Mouse (Mus musculus) liver, embryonic 11.5 days (tissue): Measurements from ENCODE around the gene Amt. TPM values are rescaled to one million over a fixed set of nuclear protein-coding genes. Genes with fewer than 3 reads are reported as not detected.
A peak's percentile ranks its signal among the peaks of the same experiment; 100 is the strongest.

Experiments
- ATAC-seq: fragments of 200-750 bp; cut with Nextera tagmentation; replicated peaks from 2 replicates; pipeline ENCODE4 v1.8.0; 2017; ENCODE audit warnings: moderate number of reproducible peaks, mild to moderate bottlenecking, moderate TSS enrichment, moderate library complexity; ENCODE audit not compliant: low FRiP score
- DNase-seq: peaks from one replicate; pipeline ENCODE4 v3.0.0-alpha.2; 2017; ENCODE audit warnings: low spot score
- H3K27ac ChIP-seq: fragments of 300-500 bp; sonication (generic); 2 replicates; pipeline ENCODE4 v1.5.1; 2014; ENCODE audit warnings: mild to moderate bottlenecking, low read depth, low read length, control low read depth
- H3K27me3 ChIP-seq: fragments of 300-500 bp; sonication (generic); replicated peaks from 2 replicates; pipeline ENCODE4 v1.6.1; 2014; ENCODE audit warnings: low read length, mixed read lengths; ENCODE audit not compliant: control insufficient read depth, insufficient read depth
- H3K36me3 ChIP-seq: fragments of 300-500 bp; sonication (generic); 2 replicates; pipeline ENCODE4 v1.6.1; 2014; ENCODE audit warnings: mild to moderate bottlenecking, low read length, moderate library complexity, mixed read lengths; ENCODE audit not compliant: control insufficient read depth, insufficient read depth
- H3K4me1 ChIP-seq: fragments of 300-500 bp; sonication (generic); replicated peaks from 2 replicates; pipeline ENCODE4 v1.6.1; 2014; ENCODE audit warnings: low read length, mixed read lengths; ENCODE audit not compliant: control insufficient read depth, insufficient read depth
- H3K4me2 ChIP-seq: fragments of 300-500 bp; sonication (generic); 2 replicates; pipeline ENCODE4 v1.6.1; 2014; ENCODE audit warnings: mild to moderate bottlenecking, control low read depth, moderate library complexity
- H3K4me3 ChIP-seq: fragments of 300-500 bp; sonication (generic); 2 replicates; pipeline ENCODE4 v1.5.1; 2014; ENCODE audit warnings: low read depth, low read length, control low read depth
- H3K9ac ChIP-seq: fragments of 300-500 bp; sonication (generic); 2 replicates; pipeline ENCODE4 v1.6.1; 2014; ENCODE audit warnings: low read depth, low read length, control low read depth
- H3K9me3 ChIP-seq: fragments of 300-500 bp; sonication (generic); 2 replicates; pipeline ENCODE4 v1.6.1; 2016; ENCODE audit warnings: low read length, inconsistent platforms, mixed read lengths; ENCODE audit not compliant: control insufficient read depth
- WGBS: fragments of 180-500 bp; shearing (Covaris S2); extraction: QIAGEN DNeasy Blood & Tissue Kit; methylation state at CpG from one replicate; pipeline ENCODE4 v1.1.7; 2014; 5-methylcytosine and 5-hydroxymethylcytosine counted together
- polyA plus RNA-seq: library from polyadenylated mRNA; unstranded; fragments of >200 nt; fragmentation: Nextera tagmentation; extraction: Ambion mirVana; gene quantifications from 2 replicates; pipeline ENCODE4 v1.2.1, GENCODE M21; 2014

The Amt gene
- polyA plus RNA-seq, 1 experiment from 2014 or later, result 16.0 TPM

DNA sequence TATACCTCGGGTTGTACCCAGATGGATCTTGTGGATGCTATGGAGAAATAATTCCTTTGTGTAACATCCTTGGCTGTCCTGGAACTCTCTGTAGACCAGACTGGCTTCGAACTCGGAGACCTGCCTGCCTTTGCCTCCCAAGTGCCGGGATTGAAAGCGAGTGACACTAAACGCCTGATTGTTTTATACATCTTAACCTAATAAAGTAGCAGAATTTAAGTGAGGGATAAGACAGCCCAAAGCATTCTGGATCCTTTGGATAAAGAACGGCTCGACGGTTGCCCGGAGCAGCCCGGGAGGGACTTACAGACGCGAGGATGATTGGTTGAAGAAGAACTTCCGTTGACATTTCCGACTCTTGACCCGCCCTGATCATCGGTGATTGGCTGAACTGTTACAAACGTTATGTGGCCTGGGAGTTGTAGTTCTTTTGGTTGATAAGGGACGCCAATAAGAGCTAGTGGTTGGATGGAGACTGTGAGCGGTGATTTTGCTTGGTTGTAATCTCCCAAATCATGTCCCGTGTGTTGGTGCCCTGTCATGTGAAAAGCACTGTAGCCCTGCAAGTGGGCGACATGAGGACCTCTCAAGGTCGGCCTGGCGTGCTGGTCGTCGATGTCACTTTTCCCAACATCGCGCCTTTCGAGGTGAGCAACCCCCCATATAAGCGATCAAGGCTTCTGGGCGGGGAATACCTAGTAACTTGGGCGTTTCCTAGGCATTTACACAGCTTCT is 6.5 kb upstream of the Amt start, which contains the start of gene Nicn1:
TSS of gene Nicn1 (plus strand) at position 414 of the 735 bp plus-strand sequence.
- 1% methylated on average over 32 of the region's 32 CpGs for WGBS
- Histone ChIP-seq H3K4me1 (peaks cover 6% of the 10 kb centered on the region), H3K36me3 (0 out of 2 replicates have a peak, but pooled peaks cover 3% of the 10 kb centered on the region), H3K27ac (no peak within 1 kb of the TSS), H3K9me3 (no peaks in the 10 kb centered on the region), H3K4me2 (peak within 1 kb of the TSS; percentile 59), H3K9ac (peak within 1 kb of the TSS; percentile 61), H3K27me3 (no peaks in the 10 kb centered on the region), H3K4me3 (peak within 1 kb of the TSS; percentile 50)
- DNase-seq (peak; percentile 81), ATAC-seq (peak; percentile 98)

DNA sequence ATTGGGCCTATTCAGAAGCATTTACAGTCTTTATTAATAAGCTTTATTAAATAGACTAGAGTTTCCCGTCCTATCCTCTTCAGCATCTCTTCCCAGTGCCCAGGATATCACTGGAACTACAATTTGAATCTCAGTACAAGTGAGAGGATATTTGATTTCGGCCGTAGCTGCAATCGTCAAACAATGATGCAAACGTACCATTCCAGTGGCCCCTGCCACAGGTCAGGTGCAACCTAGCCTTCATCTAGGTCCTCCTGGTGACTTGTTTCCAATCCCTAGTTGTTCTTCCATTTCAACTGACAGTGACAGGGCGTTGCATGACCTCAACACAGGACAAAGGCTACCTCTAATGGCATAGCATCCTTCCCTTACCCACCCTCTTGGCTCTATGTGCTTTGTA is 5.9 kb upstream of the Amt start:
- Histone ChIP-seq H3K27me3 (no peaks in the 10 kb centered on the region), H3K9me3 (no peaks in the 10 kb centered on the region), H3K27ac (no peak overlapping the region), H3K4me3 (peak overlapping the region; percentile 50), H3K36me3 (0 out of 2 replicates have a peak, but pooled peaks cover 3% of the 10 kb centered on the region), H3K9ac (0 out of 2 replicates have a peak overlapping the region, but pooled peaks have one; percentile 22), H3K4me1 (peaks cover 6% of the 10 kb centered on the region), H3K4me2 (peak overlapping the region; percentile 59)
- 47% methylated on average over 6 of the region's 6 CpGs for WGBS
- ATAC-seq, result no peak
- no peak for DNase-seq

DNA sequence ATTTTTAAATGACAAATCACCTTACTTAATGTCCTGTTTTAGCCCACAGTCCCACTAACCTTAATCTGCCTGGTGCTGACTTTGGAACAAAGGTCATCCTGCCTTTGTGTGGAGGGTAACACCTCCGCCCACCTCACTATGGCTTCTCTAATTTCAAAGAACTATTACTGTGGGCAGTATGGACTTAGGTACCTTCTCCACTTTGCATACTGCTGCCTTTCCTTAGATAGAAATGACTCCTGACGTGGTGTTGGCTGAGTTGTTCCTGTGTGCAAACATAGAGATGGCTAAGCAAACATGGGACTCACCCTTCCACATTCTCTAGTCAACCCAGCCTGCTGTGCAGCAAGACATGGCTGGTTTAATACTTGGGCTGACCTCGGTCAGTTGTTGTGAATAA is 5.2 kb downstream of the Amt start:
- Histone ChIP-seq H3K27ac (no peak overlapping the region), H3K27me3 (no peaks in the 10 kb centered on the region), H3K9ac (no peak overlapping the region), H3K4me3 (no peak overlapping the region), H3K4me2 (no peak overlapping the region), H3K9me3 (no peaks in the 10 kb centered on the region), H3K36me3 (peaks cover 4% of the 10 kb centered on the region; the same call in 1 of the 2 replicates), H3K4me1 (peaks cover 12% of the 10 kb centered on the region)
- no peak for ATAC-seq
- WGBS, result 76% methylated on average over 3 of the region's 3 CpGs
- DNase-seq, result no peak

DNA sequence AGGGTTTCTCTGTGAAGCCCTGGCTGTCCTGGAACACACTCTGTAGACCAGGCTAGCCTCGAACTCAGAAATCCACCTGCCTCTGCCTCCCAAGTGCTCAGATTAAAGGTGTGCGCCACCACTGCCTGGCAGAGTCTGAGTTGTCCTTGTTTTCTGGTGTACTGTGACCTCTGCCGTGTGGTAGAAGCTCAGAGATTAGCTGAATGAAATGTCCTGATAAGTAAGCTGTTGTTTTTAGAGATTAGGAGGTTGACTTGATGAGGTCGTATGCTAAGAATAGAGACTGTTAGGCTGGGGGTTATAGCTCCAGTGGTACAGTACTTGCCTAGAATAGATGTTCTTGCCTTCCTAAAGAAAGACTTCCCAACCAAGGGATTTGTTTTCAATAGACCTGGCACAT is 8.1 kb downstream of the Amt start:
- peaks cover 15% of the 10 kb centered on the region for H3K4me1 ChIP-seq
- 51% methylated on average over 4 of the region's 4 CpGs for WGBS
- peak overlapping the region; percentile 91; the same call in 1 of the 2 replicates for H3K9ac ChIP-seq
- H3K27me3 ChIP-seq, result no peaks in the 10 kb centered on the region
- DNase-seq (no peak), ATAC-seq (no peak)
- peak overlapping the region; percentile 86 for H3K4me2 ChIP-seq
- H3K36me3 ChIP-seq, result peaks cover 4% of the 10 kb centered on the region; the same call in 1 of the 2 replicates
- H3K9me3 ChIP-seq, result no peaks in the 10 kb centered on the region
- H3K27ac ChIP-seq, result no peak overlapping the region
- peak overlapping the region; percentile 83 for H3K4me3 ChIP-seq

DNA sequence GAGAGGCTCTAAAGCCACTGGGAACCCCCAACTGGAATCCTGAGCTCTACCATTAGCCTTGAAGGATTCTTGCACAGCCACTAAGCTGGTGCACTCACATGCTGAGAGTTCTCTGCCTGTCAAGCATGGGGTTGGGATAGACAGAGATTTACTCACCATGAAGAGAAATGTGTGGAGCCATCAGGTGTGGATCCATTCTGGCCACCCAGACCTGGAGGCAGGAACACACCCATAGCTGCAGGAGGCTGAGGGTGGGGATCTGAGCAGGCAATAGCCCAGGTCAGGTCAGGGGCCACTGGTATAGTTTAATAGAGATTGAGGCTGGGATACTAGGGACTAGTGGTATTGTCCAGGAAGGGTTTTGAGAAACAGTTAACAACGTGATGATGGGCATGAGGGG is 8.5 kb downstream of the Amt start:
- Histone ChIP-seq H3K4me3 (peak overlapping the region; percentile 83), H3K9me3 (no peaks in the 10 kb centered on the region), H3K27me3 (no peaks in the 10 kb centered on the region), H3K36me3 (peaks cover 4% of the 10 kb centered on the region; the same call in 1 of the 2 replicates), H3K9ac (peak overlapping the region; percentile 91), H3K4me2 (peak overlapping the region; percentile 86), H3K4me1 (peaks cover 15% of the 10 kb centered on the region), H3K27ac (peak overlapping the region; percentile 100)
- ATAC-seq (no peak), DNase-seq (no peak)
- 0% methylated on average over 1 of the region's 1 CpGs for WGBS

DNA sequence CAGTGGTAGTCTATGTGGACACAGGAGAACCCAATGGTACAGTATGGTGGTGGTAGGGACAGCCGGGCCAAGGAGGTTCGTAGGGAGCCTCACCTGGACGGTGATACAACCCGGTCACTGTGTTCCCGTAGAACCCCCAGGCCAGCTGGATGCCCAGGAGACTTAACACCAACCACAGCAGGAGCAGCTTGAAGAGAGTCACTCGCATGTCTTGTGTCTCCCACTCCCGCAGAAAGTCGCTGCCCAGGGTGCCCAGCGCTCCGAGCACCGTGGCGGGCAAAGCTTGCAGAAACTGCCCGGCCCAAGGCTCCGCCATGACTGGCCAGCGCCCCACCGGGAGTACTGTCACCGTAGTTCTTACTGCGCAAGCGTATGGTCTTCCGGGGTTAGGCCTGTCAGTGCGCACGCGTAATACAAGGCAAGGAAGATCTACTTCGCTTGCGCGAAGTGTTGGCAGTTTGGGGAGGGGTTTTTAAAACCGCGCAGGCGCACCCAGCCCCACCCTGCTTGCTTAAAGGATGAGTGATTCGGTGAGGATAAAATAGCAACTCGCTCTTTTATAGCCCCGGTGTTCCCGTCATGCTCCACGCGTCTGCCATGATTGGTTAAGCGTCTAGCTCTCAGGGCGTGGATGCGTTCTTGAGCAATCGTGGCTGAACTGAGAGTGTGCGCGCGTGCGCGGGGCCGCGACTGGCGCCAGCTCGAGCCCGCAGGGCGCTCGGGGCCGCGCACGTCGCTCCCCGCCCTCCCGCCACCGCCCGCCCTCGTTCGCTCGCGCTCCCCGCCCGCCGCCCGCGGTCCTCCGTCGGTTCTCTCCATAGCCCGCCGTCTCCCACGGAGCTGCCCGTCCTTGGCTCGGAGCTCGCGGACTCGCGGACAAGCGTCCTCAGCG is 9.2 kb downstream of the Amt start, which contains the start of the genes Rhoa and Tcta:
TSS of gene Rhoa (plus strand) at position 501 of the 892 bp plus-strand sequence.
TSS of gene Tcta (minus strand) at position 532 of the 892 bp plus-strand sequence.
- ATAC-seq, result peak; percentile 89

DNA sequence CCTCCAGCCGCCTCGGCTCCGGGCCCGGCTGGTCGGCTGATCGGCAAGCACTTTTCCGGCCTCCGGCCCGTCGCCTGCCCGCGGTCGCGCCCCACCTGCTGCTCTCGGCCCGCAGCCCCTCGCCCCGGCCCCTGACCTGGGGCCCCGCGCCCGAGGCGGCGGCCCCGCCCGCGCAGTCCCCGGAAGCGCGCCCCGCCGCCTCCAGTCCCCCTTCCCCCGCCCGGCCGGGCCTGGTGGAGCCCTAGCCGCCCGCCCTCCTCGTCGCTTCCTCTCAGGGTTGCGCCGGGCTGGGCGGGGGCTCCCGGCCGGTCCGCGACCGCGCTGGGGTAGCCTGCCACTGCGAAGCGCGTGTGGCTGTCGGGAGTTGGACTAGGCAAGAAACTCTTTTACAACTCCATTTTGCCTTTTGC is 9.9 kb downstream of the Amt start:
- 1% methylated on average over 32 of the region's 51 CpGs for WGBS

More for the DNA sequence above, 9.2 kb downstream of the Amt start, which contains the start of the genes Rhoa and Tcta:
- Histone ChIP-seq H3K9ac (peak within 1 kb of the TSS; percentile 95), H3K27ac (peak within 1 kb of the TSS; percentile 100), H3K4me2 (peak within 1 kb of the TSS; percentile 86), H3K9me3 (no peaks in the 10 kb centered on the region), H3K4me3 (peak within 1 kb of the TSS; percentile 83), H3K27me3 (no peaks in the 10 kb centered on the region), H3K4me1 (peaks cover 15% of the 10 kb centered on the region), H3K36me3 (peaks cover 4% of the 10 kb centered on the region; the same call in 1 of the 2 replicates)
- peak; percentile 93 for DNase-seq
- WGBS, result under 1% methylated on average over 66 of the region's 81 CpGs

More for the DNA sequence above, 9.9 kb downstream of the Amt start:
- Histone ChIP-seq H3K4me3 (peak overlapping the region; percentile 83), H3K9me3 (no peaks in the 10 kb centered on the region), H3K4me2 (peak overlapping the region; percentile 86), H3K9ac (peak overlapping the region; percentile 95), H3K36me3 (peaks cover 4% of the 10 kb centered on the region; the same call in 1 of the 2 replicates), H3K27me3 (no peaks in the 10 kb centered on the region), H3K4me1 (peaks cover 15% of the 10 kb centered on the region), H3K27ac (peak overlapping the region; percentile 100)
- DNase-seq, result peak; percentile 87
- peak; percentile 80 for ATAC-seq
